Mouse (Mus musculus): ENCODE measurements at regions not wholly inside any gene's neighbourhood (a gene's known extent, or its start where the extent isn't known, plus 50 kb on each side); places are given as distances from the start of the nearest gene placed in this dataset.

GRCm38 (mm10) chr13:30085005-30085404, 51.3 kb upstream of the Mboat1 start:
- peak; percentile 96 for TF ChIP-seq CTCF (IDR thresholded peaks at IDR 0.05; ENCODE audit: low read depth)
- no peak for TF ChIP-seq EP300 (IDR thresholded peaks at IDR 0.05; ENCODE audit: low read depth)

All from liver, postnatal 0 days (tissue).